Mouse (Mus musculus): ENCODE data around the gene Eri3.

DNA sequence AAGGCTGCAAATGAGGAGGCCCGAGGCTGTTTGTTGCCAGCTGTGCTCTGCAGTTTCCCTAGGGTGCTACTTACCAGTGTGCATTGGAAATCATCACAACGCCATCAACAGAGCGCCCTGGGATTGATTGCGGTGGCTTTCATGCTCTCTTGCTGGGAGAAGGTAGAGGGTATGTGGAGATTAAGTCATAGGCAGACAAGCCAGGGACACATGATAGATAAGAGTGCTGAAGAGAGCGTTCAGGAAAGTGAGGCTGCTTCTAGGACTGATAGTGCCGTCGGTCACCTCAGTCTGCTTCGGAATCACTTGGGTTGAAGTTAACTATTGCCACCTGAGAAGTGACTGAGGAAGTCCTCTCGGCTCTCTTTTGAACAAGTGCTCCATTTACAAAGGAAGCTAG, 13.8 kb downstream of the Eri3 start:
- TF ChIP-seq USF1 (IDR thresholded peaks at IDR 0.05; ENCODE audit: low read depth) (no peak), TCF3 (IDR thresholded peaks at IDR 0.05; ENCODE audit: insufficient read length, low read depth) (no peak), POLR2A (IDR thresholded peaks at IDR 0.05; ENCODE audit: insufficient read length, low read depth) (no peak), TCF12 (IDR thresholded peaks at IDR 0.05; ENCODE audit: insufficient read depth, poor library complexity, severe bottlenecking) (no peak)

Data from myocyte (in vitro differentiated cells).